Comparison of ENCODE assay signal across 8 mouse cellular contexts in genomic region chr9:114026261-114026934, GRCm38 (mm10). TPM values are rescaled to one million over a fixed set of nuclear protein-coding genes. Genes with fewer than 3 reads are reported as not detected.
DNase-seq lines count a peak whose midpoint lies in the region; ATAC-seq and TF ChIP-seq lines count a peak whose summit lies in the region.

No protein-coding gene starts in this region.

- no peaks in the 10 kb centered on the region for H3K36me3 ChIP-seq in embryonic facial prominence, embryonic 14.5 days (ENCODE audit: control insufficient read depth, insufficient read depth, low read length)
- H3K36me3 ChIP-seq in heart, embryonic 10.5 days, result no peaks in the 10 kb centered on the region
- H3K36me3 ChIP-seq in kidney, embryonic 14.5 days (ENCODE audit: control insufficient read depth, insufficient read depth, low read length), result no peaks in the 10 kb centered on the region
- H3K36me3 ChIP-seq in limb, embryonic 15.5 days, result no peaks in the 10 kb centered on the region
- H3K36me3 ChIP-seq in midbrain, postnatal 0 days (ENCODE audit: insufficient read depth, low read length), result no peaks in the 10 kb centered on the region

- H3K9me3 ChIP-seq in embryonic facial prominence, embryonic 14.5 days (ENCODE audit: control insufficient read depth, low read length), result no peaks in the 10 kb centered on the region
- no peaks in the 10 kb centered on the region for H3K9me3 ChIP-seq in heart, embryonic 10.5 days
- no peaks in the 10 kb centered on the region for H3K9me3 ChIP-seq in kidney, embryonic 14.5 days (ENCODE audit: control insufficient read depth, low read length)
- H3K9me3 ChIP-seq in limb, embryonic 15.5 days, result no peaks in the 10 kb centered on the region
- H3K9me3 ChIP-seq in midbrain, postnatal 0 days (ENCODE audit: low read length), result no peaks in the 10 kb centered on the region

- peak overlapping the region; percentile 73 for H3K9ac ChIP-seq in embryonic facial prominence, embryonic 14.5 days (ENCODE audit: low read depth, low read length)
- H3K9ac ChIP-seq in kidney, embryonic 14.5 days (ENCODE audit: low read depth, low read length), result peak overlapping the region; percentile 47
- H3K9ac ChIP-seq in limb, embryonic 15.5 days, result peak overlapping the region; percentile 44; the same call in 1 of the 2 replicates
- H3K9ac ChIP-seq in midbrain, postnatal 0 days (replicated peaks; ENCODE audit: low read length, poor library complexity, severe bottlenecking), result peak overlapping the region; percentile 81

- no peaks in the 10 kb centered on the region for H3K27me3 ChIP-seq in embryonic facial prominence, embryonic 14.5 days (replicated peaks; ENCODE audit: control insufficient read depth, insufficient read depth, low read length)
- no peaks in the 10 kb centered on the region for H3K27me3 ChIP-seq in heart, embryonic 10.5 days (ENCODE audit: insufficient read depth, poor library complexity, severe bottlenecking)
- no peaks in the 10 kb centered on the region for H3K27me3 ChIP-seq in kidney, embryonic 14.5 days (ENCODE audit: control insufficient read depth, insufficient read depth, low read length)
- H3K27me3 ChIP-seq in limb, embryonic 15.5 days, result peaks cover 29% of the 10 kb centered on the region
- no peaks in the 10 kb centered on the region for H3K27me3 ChIP-seq in midbrain, postnatal 0 days (ENCODE audit: insufficient read depth, low read length)

- peak overlapping the region; percentile 89 for H3K4me2 ChIP-seq in embryonic facial prominence, embryonic 14.5 days (ENCODE audit: low read depth, low read length)
- H3K4me2 ChIP-seq in kidney, embryonic 14.5 days (replicated peaks; ENCODE audit: low read depth, low read length), result peak overlapping the region; percentile 92
- peak overlapping the region; percentile 96 for H3K4me2 ChIP-seq in limb, embryonic 15.5 days
- peak overlapping the region; percentile 81 for H3K4me2 ChIP-seq in midbrain, postnatal 0 days (ENCODE audit: low read depth, low read length, poor library complexity, severe bottlenecking)

- peak; percentile 97 for ATAC-seq in embryonic facial prominence, embryonic 14.5 days (ENCODE audit: low read depth)
- ATAC-seq in kidney, embryonic 14.5 days (ENCODE audit: low FRiP score, low TSS enrichment), result peak; percentile 96
- peak; percentile 71 for ATAC-seq in limb, embryonic 15.5 days (ENCODE audit: insufficient number of reproducible peaks, low FRiP score, low TSS enrichment, low read depth)
- peak; percentile 96 for ATAC-seq in midbrain, postnatal 0 days (ENCODE audit: low FRiP score)

- H3K4me3 ChIP-seq in bone marrow, adult 2 months (replicated peaks; ENCODE audit: control insufficient read depth, low read depth, low read length), result peak overlapping the region; percentile 70
- H3K4me3 ChIP-seq in embryonic facial prominence, embryonic 14.5 days (ENCODE audit: low read depth, low read length), result peak overlapping the region; percentile 59
- peak overlapping the region; percentile 83 for H3K4me3 ChIP-seq in heart, embryonic 10.5 days
- peak overlapping the region; percentile 72 for H3K4me3 ChIP-seq in kidney, embryonic 14.5 days (ENCODE audit: low read length)
- H3K4me3 ChIP-seq in limb, embryonic 15.5 days, result peak overlapping the region; percentile 57
- peak overlapping the region; percentile 69 for H3K4me3 ChIP-seq in midbrain, postnatal 0 days (ENCODE audit: low read depth, low read length)

- no peaks in the 10 kb centered on the region; the same call in 1 of the 2 replicates for H3K4me1 ChIP-seq in bone marrow, adult 2 months (ENCODE audit: control insufficient read depth, insufficient read depth, low read length)
- H3K4me1 ChIP-seq in embryonic facial prominence, embryonic 14.5 days (ENCODE audit: control insufficient read depth, insufficient read depth, low read length), result peaks cover 9% of the 10 kb centered on the region
- H3K4me1 ChIP-seq in heart, embryonic 10.5 days, result peaks cover 21% of the 10 kb centered on the region; the same call in 1 of the 2 replicates
- peaks cover 7% of the 10 kb centered on the region; the same call in 1 of the 2 replicates for H3K4me1 ChIP-seq in kidney, embryonic 14.5 days (ENCODE audit: control insufficient read depth, insufficient read depth, low read length)
- H3K4me1 ChIP-seq in limb, embryonic 15.5 days, result peaks cover 17% of the 10 kb centered on the region
- 0 out of 2 replicates have a peak, but pooled peaks cover 7% of the 10 kb centered on the region for H3K4me1 ChIP-seq in midbrain, postnatal 0 days (ENCODE audit: insufficient read depth, low read length)

- H3K27ac ChIP-seq in bone marrow, adult 2 months (ENCODE audit: control insufficient read depth, insufficient read depth, low read depth, low read length, poor library complexity), result no peak overlapping the region; the same call in 1 of the 2 replicates
- no peak overlapping the region; the same call in 1 of the 2 replicates for H3K27ac ChIP-seq in embryonic facial prominence, embryonic 14.5 days (replicated peaks; ENCODE audit: low read depth, low read length)
- H3K27ac ChIP-seq in heart, embryonic 10.5 days, result peak overlapping the region; percentile 83
- no peak overlapping the region for H3K27ac ChIP-seq in kidney, embryonic 14.5 days (ENCODE audit: low read depth, low read length)
- no peak overlapping the region for H3K27ac ChIP-seq in limb, embryonic 15.5 days
- peak overlapping the region; percentile 79 for H3K27ac ChIP-seq in midbrain, postnatal 0 days (ENCODE audit: low read depth, low read length)

- DNase-seq in B cell, adult 2 months, result peak; percentile 69 to 77
- peak; percentile 94 for DNase-seq in embryonic facial prominence, embryonic 14.5 days (ENCODE audit: low spot score)
- peak; percentile 96 for DNase-seq in heart, embryonic 10.5 days (ENCODE audit: low spot score)
- DNase-seq in midbrain, postnatal 0 days (ENCODE audit: low spot score), result peak; percentile 92
- peak; percentile 27 to 82 for DNase-seq in spleen, postnatal 10 days (ENCODE audit: low spot score in 2 of 2)

- WGBS in bone marrow, adult 2 months, result 1% methylated on average over 52 of the region's 52 CpGs
- WGBS in embryonic facial prominence, embryonic 14.5 days, result under 1% methylated on average over 26 of the region's 52 CpGs
- under 1% methylated on average over 52 of the region's 52 CpGs for WGBS in heart, embryonic 10.5 days
- under 1% methylated on average over 52 of the region's 52 CpGs for WGBS in kidney, embryonic 14.5 days
- under 1% methylated on average over 51 of the region's 52 CpGs for WGBS in limb, embryonic 15.5 days
- under 1% methylated on average over 43 of the region's 52 CpGs for WGBS in midbrain, postnatal 0 days

- TF ChIP-seq CTCF in bone marrow, adult 2 months (IDR thresholded peaks at IDR 0.05; ENCODE audit: control insufficient read depth, insufficient read depth, low read length), result no peak
- peak; percentile 48 for TF ChIP-seq CTCF in midbrain, postnatal 0 days (IDR thresholded peaks at IDR 0.05)

- no peak for TF ChIP-seq POLR2A in bone marrow, adult 2 months (IDR thresholded peaks at IDR 0.05; ENCODE audit: borderline replicate concordance, control insufficient read depth, low read depth, low read length)

RNA-seq across cellular contexts. Expression of gene Fbxl2, which starts 19.6 kb away (rescaled TPM):
- polyA plus RNA-seq in bone marrow, adult 2 months (2011; ENCODE audit: insufficient read depth, insufficient read length, low replicate concordance, missing spikeins), result 2.7 and 13.8 TPM in 2 replicates
- 6.8 and 8.4 TPM in 2 replicates for polyA plus RNA-seq in embryonic facial prominence, embryonic 14.5 days (2014; fragmentation: Nextera tagmentation; extraction: Ambion mirVana)
- 2.3 and 3.5 TPM in 2 replicates for polyA plus RNA-seq in heart, embryonic 10.5 days (2016; fragmentation: Nextera tagmentation; extraction: Ambion mirVana)
- polyA plus RNA-seq in kidney, embryonic 14.5 days (2014; fragmentation: Nextera tagmentation; extraction: Ambion mirVana), result 2.8 and 3.3 TPM in 2 replicates
- 4.1 and 4.7 TPM in 2 replicates for polyA plus RNA-seq in limb, embryonic 15.5 days (2015; fragmentation: Nextera tagmentation; extraction: Ambion mirVana)
- 43.4 and 44.2 TPM in 2 replicates for total RNA-seq in midbrain, postnatal 0 days (2014; rRNA removed)
- 33.1 and 35.7 TPM in 2 replicates for polyA plus RNA-seq in midbrain, postnatal 0 days (2015; fragmentation: Nextera tagmentation; extraction: Ambion mirVana)

RNA-seq across cellular contexts. Expression of gene Susd5, which starts 30.5 kb away (rescaled TPM):
- polyA plus RNA-seq in bone marrow, adult 2 months (2011; ENCODE audit: insufficient read depth, insufficient read length, low replicate concordance, missing spikeins), result 1.2 TPM in 1 of 2 replicates, not detected in the other
- 9.2 and 16.1 TPM in 2 replicates for polyA plus RNA-seq in embryonic facial prominence, embryonic 14.5 days (2014; fragmentation: Nextera tagmentation; extraction: Ambion mirVana)
- 0.14 and 0.49 TPM in 2 replicates for polyA plus RNA-seq in heart, embryonic 10.5 days (2016; fragmentation: Nextera tagmentation; extraction: Ambion mirVana)
- polyA plus RNA-seq in kidney, embryonic 14.5 days (2014; fragmentation: Nextera tagmentation; extraction: Ambion mirVana), result 0.20 and 0.45 TPM in 2 replicates
- polyA plus RNA-seq in limb, embryonic 15.5 days (2015; fragmentation: Nextera tagmentation; extraction: Ambion mirVana), result 22.9 and 23.9 TPM in 2 replicates
- total RNA-seq in midbrain, postnatal 0 days (2014; rRNA removed), result 0.90 and 2.4 TPM in 2 replicates
- 1.0 and 1.1 TPM in 2 replicates for polyA plus RNA-seq in midbrain, postnatal 0 days (2015; fragmentation: Nextera tagmentation; extraction: Ambion mirVana)

Comparison
In these comparisons a context has a peak if more than half of its experiments do, and no peak if none do; other contexts are left out.
1. H3K27ac ChIP-seq: peak in heart, embryonic 10.5 days (single experiment) and midbrain, postnatal 0 days (single experiment); none in bone marrow, adult 2 months (single experiment), embryonic facial prominence, embryonic 14.5 days (single experiment), kidney, embryonic 14.5 days (single experiment) and limb, embryonic 15.5 days (single experiment).
2. Peak in every context shown above with its lines, with median percentiles within 50 percentile points of each other: DNase-seq, H3K4me3 ChIP-seq, ATAC-seq, H3K4me2 ChIP-seq and H3K9ac ChIP-seq.